Mouse (Mus musculus): ENCODE results near the gene C1ql3.

GRCm38 (mm10) chr2:13010460-13011341 is 905 bp downstream of the C1ql3 start:
- TF ChIP-seq MAFK (IDR thresholded peaks at IDR 0.05; ENCODE audit: insufficient read depth, low read depth, low read length) (no peak), ZNF384 (IDR thresholded peaks at IDR 0.05; ENCODE audit: low read depth, low read length) (no peak), HCFC1 (IDR thresholded peaks at IDR 0.05; ENCODE audit: borderline replicate concordance, insufficient read depth, low read length) (no peak)

Data from ES-E14 (cell line).